ENCODE assay signal across 16 mouse cellular contexts in the genomic region with DNA sequence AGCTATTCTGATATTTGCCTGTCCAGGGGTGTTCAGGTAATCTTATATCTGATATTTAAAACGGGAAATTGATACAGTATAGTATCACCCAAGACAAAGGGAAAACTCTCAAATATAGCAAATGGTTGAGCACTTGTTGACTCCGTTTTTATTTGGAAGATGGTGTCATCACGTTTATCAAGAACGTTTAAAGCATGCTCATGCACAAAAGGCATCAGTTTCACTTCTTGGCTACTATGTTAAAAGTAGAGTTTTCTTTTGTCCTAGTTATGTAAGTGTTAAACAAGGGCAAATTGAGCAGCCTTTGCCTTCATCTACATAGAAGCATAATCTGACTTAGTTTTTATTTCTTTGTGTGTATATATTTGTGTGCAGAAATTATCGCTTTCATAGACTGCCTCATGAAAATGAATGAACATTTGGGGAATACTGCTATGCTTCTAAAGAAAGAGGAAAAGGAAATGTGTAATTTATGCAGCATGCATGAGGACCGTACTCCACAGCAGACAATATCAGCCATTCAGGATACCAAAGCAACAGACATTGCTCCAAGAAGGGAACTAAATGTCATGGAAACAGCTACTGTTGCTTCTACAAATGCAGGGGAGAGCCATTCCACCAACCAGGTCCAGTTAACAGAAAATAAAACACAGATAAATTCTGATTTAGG. TPM values are rescaled to one million over a fixed set of nuclear protein-coding genes. Genes with fewer than 3 reads are reported as not detected.
DNase-seq lines count a peak whose midpoint lies in the region; ATAC-seq and TF ChIP-seq lines count a peak whose summit lies in the region.
"Had no signal": no experiment of that assay in that cellular context is flagged by ENCODE, and none has a peak within 500 bp of the region (broad histone marks: within the 10 kb centered on the region; RNA-seq: fewer than 3 reads in every experiment).

A gene (plus strand): TSS at position 422 of the 670 bp plus-strand sequence.

- ATAC-seq in frontal cortex, adult (ENCODE audit: low TSS enrichment): peak; percentile 80
- peak; percentile 77 for ATAC-seq in neural tube, embryonic 11.5 days (ENCODE audit: insufficient read depth, low FRiP score, low TSS enrichment)
- peak; percentile 78; the same call in 1 of the 2 replicates for ATAC-seq in neural tube, embryonic 15.5 days (ENCODE audit: low FRiP score)

- H3K4me2 ChIP-seq in neural tube, embryonic 11.5 days (ENCODE audit: low read depth): no peak within 1 kb of the TSS
- no peak within 1 kb of the TSS for H3K4me2 ChIP-seq in neural tube, embryonic 15.5 days
- H3K4me2 ChIP-seq: heart, embryonic 12.5 days; liver, embryonic 11.5 days had no signal

- no peaks in the 10 kb centered on the region for H3K27me3 ChIP-seq in neural tube, embryonic 11.5 days (ENCODE audit: control insufficient read depth, insufficient read depth, low read length)
- no peaks in the 10 kb centered on the region for H3K27me3 ChIP-seq in neural tube, embryonic 15.5 days (replicated peaks)
- H3K27me3 ChIP-seq in thymus, adult 2 months (ENCODE audit: control insufficient read depth, insufficient read depth, low read length): no peaks in the 10 kb centered on the region
- H3K27me3 ChIP-seq: heart, embryonic 12.5 days had no signal

- H3K9ac ChIP-seq in neural tube, embryonic 11.5 days (ENCODE audit: low read length): no peak within 1 kb of the TSS
- H3K9ac ChIP-seq in neural tube, embryonic 15.5 days (replicated peaks): no peak within 1 kb of the TSS
- H3K9ac ChIP-seq: heart, embryonic 12.5 days had no signal

- H3K9me3 ChIP-seq in neural tube, embryonic 11.5 days (ENCODE audit: control insufficient read depth, low read length): no peaks in the 10 kb centered on the region
- peaks cover 3% of the 10 kb centered on the region; the same call in 1 of the 2 replicates for H3K9me3 ChIP-seq in neural tube, embryonic 15.5 days (replicated peaks)
- H3K9me3 ChIP-seq: heart, embryonic 12.5 days had no signal

- no peak within 1 kb of the TSS for H3K4me3 ChIP-seq in neural tube, embryonic 11.5 days (ENCODE audit: low read depth, low read length)
- H3K4me3 ChIP-seq in neural tube, embryonic 15.5 days (replicated peaks): no peak within 1 kb of the TSS
- no peak within 1 kb of the TSS for H3K4me3 ChIP-seq in thymus, adult 2 months (ENCODE audit: control insufficient read depth, insufficient read depth, low read length)
- H3K4me3 ChIP-seq: heart, embryonic 12.5 days had no signal

- no peaks in the 10 kb centered on the region for H3K36me3 ChIP-seq in neural tube, embryonic 11.5 days (ENCODE audit: control insufficient read depth, insufficient read depth, low read length)
- H3K36me3 ChIP-seq in neural tube, embryonic 15.5 days: no peaks in the 10 kb centered on the region
- no peaks in the 10 kb centered on the region for H3K36me3 ChIP-seq in thymus, adult 2 months (ENCODE audit: control insufficient read depth, insufficient read depth, low read length)
- H3K36me3 ChIP-seq: heart, embryonic 12.5 days had no signal

- no peaks in the 10 kb centered on the region for H3K4me1 ChIP-seq in neural tube, embryonic 11.5 days (ENCODE audit: control insufficient read depth, insufficient read depth, low read length)
- H3K4me1 ChIP-seq in neural tube, embryonic 15.5 days: no peaks in the 10 kb centered on the region
- no peaks in the 10 kb centered on the region for H3K4me1 ChIP-seq in thymus, adult 2 months (replicated peaks; ENCODE audit: control insufficient read depth, insufficient read depth, low read length)
- H3K4me1 ChIP-seq: heart, embryonic 12.5 days had no signal

- TF ChIP-seq POLR2A in thymus, adult 2 months (IDR thresholded peaks at IDR 0.05; ENCODE audit: control insufficient read depth, extremely low read depth, insufficient read depth, low read length, poor library complexity): no peak

- H3K27ac ChIP-seq in neural tube, embryonic 11.5 days (ENCODE audit: low read depth, low read length): no peak within 1 kb of the TSS
- H3K27ac ChIP-seq in neural tube, embryonic 15.5 days (replicated peaks): no peak within 1 kb of the TSS; the same call in 1 of the 2 replicates
- H3K27ac ChIP-seq in thymus, adult 2 months (ENCODE audit: control insufficient read depth, insufficient read depth, low read length): no peak within 1 kb of the TSS

- DNase-seq in frontal cortex, postnatal 36 days (ENCODE audit: low spot score in 2 of 2): no peak
- peak; percentile 12 for DNase-seq in neural tube, embryonic 11.5 days (ENCODE audit: low spot score)
- no peak for DNase-seq in neural tube, embryonic 10.5 days (ENCODE audit: extremely low spot score, low spot score)
- peak; percentile 30 for DNase-seq in mesoderm, embryonic 11.5 days (ENCODE audit: low read depth, low spot score)
- no peak for DNase-seq in thymus, adult 2 months
- no peak for DNase-seq in cerebellum, postnatal 4 days (ENCODE audit: low spot score in 2 of 2)
- DNase-seq: adrenal gland, postnatal 14 days; B cell, adult 2 months; gastrocnemius, postnatal 25 days; right cerebral cortex, postnatal 4 days had no signal

- TF ChIP-seq CTCF in thymus, adult 2 months (IDR thresholded peaks at IDR 0.05; ENCODE audit: borderline replicate concordance, control insufficient read depth, extremely low read depth, insufficient read depth, low read length, poor library complexity): no peak

- WGBS in neural tube, embryonic 11.5 days: 70% methylated on average over 6 of the region's 6 CpGs
- WGBS in neural tube, embryonic 15.5 days: 45% methylated on average over 6 of the region's 6 CpGs
- WGBS in thymus, adult 2 months: 96% methylated on average over 6 of the region's 6 CpGs

RNA-seq across cellular contexts. Expression of the gene that starts here (rescaled TPM):
- not detected in 2 replicates for polyA plus RNA-seq in neural tube, embryonic 11.5 days (2014; fragmentation: Nextera tagmentation; extraction: Ambion mirVana)
- not detected in 2 replicates for polyA plus RNA-seq in neural tube, embryonic 15.5 days (2015; fragmentation: Nextera tagmentation; extraction: Ambion mirVana)
- 0.05 TPM in 1 of 2 replicates, not detected in the other for polyA plus RNA-seq in thymus, adult 2 months (2012; rRNA removed)
- polyA plus RNA-seq: kidney, embryonic 14.5 days; liver, embryonic 11.5 days; lung, embryonic 16.5 days had no signal

Comparison
In these comparisons a context has a peak if more than half of its experiments do, and no peak if none do; other contexts are left out.
1. Peak in DNase-seq and ATAC-seq in neural tube, embryonic 11.5 days; RNA of the gene not detected or under 1 TPM.
2. Peak in ATAC-seq in neural tube, embryonic 15.5 days; RNA of the gene not detected or under 1 TPM.